Mouse (Mus musculus): ENCODE data around the gene Arhgef25.
"Not testable (repeated sequence)": the region's sequence is repeated elsewhere in the genome, so short reads cannot be mapped to it uniquely, and the experiment has no call there.

Gene Arhgef25

DNA sequence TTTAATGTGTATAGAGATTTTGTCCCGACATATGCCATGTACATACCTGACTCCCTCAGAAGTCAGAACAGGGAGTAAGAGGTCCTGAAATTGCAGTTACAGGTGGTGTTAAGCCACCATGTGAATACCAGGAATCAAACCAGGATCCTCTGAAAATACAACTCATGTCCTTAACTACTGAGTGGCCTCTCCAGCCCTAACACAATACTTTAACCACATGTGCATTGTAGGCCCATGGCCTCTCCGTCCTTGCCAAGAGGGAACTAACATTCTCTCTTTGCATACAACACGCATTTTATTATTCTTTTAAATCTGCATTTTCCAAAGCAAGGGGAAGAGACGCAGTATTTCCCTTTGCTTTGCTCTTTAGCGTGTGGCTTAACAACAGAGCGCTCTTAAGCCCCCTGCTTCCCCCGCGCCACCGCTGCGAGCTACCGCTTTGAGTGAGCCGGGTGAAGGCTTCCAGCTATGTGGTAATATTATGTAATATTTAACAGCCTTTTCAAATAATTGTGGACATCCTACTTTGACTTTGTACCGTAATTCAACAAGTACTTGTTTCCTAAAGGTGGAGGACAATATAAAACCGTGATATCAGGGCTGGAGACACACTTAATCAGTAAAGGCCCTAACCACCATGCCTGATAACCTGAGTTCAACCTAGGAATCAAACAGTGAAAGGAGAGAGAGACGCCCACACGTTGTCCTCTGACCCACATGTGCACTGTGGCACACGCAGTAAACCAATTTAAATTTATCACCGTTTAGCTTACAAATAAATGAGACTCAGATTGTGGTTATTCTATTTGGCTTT is 51.3 kb downstream of the Arhgef25 start:
- no peak for DNase-seq (ENCODE audit: low spot score in 2 of 2)

DNA sequence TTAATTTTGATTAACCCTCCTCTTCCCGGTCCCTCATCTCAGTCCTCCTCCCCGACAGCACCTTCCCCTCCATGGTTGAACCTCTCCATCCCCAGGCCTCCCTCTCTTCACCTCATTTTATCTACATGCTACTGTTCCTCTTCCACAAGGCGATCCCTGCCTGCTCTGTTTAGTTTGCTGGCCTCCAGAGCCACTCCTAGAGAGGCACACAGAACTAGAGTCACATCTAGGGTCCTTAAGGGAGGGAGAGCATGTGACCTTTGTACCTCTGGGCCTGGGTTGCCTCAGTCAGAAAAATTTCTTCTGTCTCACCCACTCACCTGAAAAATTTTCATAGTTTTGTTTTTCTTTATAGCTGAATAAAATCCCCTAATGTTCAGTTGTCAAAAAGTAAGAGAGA is 52.0 kb downstream of the Arhgef25 start:
- no peak for DNase-seq (ENCODE audit: low spot score in 2 of 2)

DNA sequence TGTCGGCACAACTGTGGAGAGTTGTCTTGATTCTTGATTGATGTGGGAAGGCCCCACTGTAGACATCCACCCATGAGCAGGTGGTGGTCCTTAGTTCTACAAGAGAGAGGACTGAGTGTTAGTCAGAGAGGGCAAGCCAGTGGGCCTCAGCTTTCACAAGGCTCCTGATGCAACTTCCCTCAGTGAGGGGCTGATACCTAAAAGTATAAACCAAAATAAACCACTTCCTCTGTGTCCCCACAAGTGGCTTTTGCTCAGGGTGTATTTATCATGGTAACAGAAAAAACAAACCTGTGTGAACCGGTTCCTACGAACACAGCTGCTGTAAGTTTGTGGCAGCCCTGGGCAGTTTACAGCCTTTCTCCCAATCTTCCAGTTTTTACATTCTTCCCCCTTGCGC is 53.4 kb downstream of the Arhgef25 start:
- no peak for DNase-seq (ENCODE audit: low spot score in 2 of 2)

GRCm38 (mm10) chr10:127135118-127135836 is 54.6 kb downstream of the Arhgef25 start:
- no peak for DNase-seq (ENCODE audit: low spot score in 2 of 2)

GRCm38 (mm10) chr10:127134394-127135035 is 55.4 kb downstream of the Arhgef25 start:
- DNase-seq (ENCODE audit: low spot score in 2 of 2), result not testable (repeated sequence)

All from frontal cortex, postnatal 10 days (tissue).